Mouse (Mus musculus) liver (tissue): ENCODE measurements around the gene Itgb4.

ENCODE experiments used
- DNase-seq: peaks from one replicate; pipeline ENCODE4 v3.0.0-alpha.2; 2020; ENCODE audit warnings: mixed read lengths

Gene Itgb4

DNA sequence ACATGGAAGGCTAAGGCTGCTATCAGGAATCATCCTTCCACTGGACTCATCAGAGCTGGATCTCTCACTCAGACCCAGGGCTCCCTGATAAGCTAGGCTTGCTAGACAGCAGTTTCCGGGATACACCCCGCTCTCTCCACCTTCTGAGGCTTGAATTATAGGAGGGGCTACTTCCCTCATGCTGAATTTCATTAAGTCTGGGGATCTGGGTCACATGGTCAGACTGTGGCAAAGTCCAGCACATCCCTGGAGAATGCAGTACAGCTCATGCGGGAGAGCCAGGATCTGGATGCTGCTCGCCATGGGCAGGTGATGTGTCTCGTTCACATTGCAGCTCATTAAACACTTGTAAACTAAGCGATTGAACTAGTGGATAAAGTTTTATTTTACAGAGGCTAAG, 3.5 kb upstream of the Itgb4 start:
- no peak for DNase-seq

DNA sequence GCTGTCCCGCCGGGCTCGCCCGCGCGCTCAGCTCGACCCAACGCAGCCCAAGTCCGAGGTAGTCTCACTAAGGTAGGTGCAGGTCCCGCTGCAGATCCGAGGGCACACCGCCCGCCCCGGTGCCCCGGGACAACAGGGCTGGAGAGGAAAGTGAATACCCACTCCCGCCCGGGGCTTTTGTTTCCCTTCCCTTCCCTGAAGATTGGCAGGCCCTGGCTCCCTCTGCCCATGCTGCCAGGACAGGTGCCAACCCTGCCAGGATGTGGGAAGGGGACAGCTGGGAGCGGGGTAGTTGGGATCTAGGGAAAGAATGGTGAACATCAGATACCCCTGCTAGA, 543 bp downstream of the Itgb4 start:
- DNase-seq = no peak

DNA sequence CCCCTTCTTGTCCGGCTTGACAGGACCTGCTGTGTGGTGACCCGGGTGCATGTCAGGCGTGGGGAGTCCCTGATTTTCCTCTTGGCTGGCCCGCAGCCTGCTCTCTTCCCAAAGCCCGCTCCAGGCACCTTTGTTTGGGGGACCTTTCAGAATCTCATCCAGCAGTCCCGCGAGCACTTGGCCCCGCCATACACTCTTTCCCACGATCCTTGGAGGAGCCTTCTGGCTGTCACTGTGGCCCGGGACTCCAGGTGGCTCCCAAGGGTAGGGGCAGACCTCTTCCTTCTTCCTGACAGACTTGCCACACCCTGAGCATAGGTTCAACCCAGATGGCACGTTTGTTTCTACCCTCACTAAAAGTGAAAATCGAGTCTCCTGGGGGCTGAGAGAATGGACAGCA, 1.0 kb downstream of the Itgb4 start:
- no peak for DNase-seq

DNA sequence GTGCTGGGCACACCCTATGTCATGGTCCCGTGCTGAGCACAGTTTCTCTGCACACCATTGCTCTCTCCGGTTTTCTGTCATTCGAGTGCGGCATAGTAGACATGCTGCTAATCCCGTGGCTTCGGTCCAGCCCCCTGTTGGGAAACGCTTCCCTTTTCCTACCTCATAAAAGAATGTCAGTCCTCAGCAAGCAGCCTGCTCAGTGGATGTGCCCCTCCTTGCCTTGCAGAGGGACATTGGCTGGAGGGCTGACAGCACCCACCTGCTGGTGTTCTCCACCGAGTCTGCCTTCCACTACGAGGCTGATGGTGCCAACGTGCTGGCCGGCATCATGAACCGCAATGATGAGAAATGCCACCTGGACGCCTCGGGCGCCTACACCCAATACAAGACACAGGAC, 8.0 kb downstream of the Itgb4 start:
- DNase-seq = no peak

DNA sequence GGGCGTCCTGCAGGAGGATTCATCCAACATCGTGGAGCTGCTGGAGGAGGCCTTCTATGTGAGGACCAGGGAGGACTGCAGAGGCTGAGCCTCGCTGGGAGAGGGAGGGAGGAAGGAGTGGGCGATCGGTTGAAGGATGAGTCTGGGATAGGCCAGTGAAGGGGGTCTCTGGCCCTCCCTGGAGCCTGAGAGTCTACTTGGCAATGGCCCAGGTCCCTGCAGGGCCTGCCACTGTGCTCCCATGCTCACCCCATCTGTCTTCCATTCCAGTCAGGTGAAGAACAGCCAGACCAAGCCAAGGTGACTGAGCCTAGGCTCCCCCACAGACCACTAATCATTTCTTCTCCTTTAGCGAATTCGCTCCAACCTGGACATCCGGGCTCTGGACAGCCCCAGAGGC, 8.8 kb downstream of the Itgb4 start:
- DNase-seq = no peak

DNA sequence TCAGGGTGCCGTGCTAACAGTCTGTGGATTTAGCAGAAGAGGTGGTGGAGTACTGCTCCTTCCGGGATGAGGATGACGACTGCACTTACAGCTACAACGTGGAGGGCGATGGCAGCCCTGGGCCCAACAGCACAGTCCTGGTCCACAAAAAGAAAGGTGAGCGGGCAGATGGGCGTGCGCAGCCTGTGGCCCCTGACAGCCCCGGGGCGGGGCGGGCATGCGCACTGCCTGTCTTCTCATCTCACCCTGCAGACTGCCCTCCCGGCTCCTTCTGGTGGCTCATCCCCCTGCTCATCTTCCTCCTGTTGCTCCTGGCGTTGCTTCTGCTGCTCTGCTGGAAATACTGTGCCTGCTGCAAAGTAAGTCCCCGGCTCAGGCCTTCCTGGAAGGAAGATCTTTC, 15.2 kb downstream of the Itgb4 start:
- DNase-seq = peak; percentile 30

DNA sequence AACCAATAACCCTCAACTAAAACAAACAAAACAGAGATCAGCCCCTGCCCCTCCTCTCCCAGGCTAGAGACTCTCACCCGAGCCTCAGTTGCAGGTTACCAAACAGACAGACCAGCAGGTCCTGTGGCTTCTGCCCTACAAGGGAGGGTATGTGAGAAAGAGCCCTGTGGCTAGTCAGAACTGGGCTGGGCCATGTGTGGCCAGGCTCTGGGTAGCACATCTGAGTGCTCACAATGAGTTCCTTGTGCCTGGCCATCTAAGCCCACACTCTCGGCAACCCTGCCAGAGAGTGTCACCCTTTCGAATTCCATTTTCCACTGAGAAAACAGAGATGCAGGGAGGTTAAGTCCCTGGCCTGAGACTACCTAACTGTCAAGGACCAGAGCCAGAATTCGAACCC, 17.6 kb downstream of the Itgb4 start:
- DNase-seq = no peak

DNA sequence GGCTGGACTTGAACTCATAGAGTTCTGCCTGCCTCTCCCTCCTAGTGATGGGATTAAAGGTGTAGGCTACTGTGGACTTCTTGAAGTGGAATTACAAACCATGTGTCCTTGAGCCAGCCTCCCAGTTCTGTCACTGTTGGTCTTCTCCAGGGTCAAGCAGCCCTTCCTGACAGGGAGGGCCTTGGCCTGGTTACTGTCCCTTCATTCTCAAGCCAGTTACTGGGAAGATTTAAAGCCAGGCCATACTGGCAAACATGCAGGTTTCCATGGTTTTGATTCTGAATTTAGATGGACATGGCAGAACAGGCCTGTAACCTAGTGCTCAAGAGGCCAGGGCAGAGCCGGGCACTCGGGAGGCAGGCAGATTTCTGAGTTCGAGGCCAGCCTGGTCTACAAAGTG, 20.7 kb downstream of the Itgb4 start:
- DNase-seq = no peak

DNA sequence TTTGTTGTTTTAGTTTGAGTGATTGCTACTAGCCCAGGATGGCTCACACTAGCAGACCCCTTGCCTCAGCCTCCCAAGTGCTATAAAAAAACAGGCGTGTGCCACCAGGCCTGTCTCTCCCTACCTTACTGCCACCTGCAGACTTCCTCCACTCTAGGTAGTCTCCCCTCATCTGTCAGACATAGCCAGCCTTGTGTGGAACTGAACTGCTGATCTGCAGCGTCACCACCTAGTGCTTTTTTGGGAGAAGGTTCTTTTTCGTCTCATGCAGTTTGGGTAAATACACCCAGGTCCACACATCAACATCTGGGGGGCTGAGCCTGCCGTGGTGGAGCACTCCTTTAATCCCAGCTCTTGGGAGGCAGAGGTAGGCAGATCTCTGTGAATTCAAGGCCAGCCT, 22.5 kb downstream of the Itgb4 start:
- no peak for DNase-seq

DNA sequence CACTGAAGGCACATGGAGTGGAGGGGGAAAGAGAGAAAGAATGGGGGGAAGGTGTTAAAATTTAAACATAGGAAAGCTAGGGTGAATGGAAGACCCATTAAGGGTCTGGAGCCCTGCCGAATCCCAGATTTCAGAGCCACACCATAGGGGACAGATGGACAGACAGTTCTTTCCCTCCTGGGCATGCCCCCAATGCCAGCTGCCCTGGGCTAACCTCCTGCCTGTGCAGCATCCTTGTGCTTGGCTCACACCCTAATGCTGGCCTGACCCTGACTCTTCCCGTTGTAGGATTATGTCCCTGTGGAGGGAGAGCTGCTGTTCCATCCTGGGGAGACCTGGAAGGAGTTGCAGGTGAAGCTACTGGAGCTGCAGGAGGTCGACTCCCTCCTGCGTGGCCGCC, 23.2 kb downstream of the Itgb4 start:
- DNase-seq = no peak

DNA sequence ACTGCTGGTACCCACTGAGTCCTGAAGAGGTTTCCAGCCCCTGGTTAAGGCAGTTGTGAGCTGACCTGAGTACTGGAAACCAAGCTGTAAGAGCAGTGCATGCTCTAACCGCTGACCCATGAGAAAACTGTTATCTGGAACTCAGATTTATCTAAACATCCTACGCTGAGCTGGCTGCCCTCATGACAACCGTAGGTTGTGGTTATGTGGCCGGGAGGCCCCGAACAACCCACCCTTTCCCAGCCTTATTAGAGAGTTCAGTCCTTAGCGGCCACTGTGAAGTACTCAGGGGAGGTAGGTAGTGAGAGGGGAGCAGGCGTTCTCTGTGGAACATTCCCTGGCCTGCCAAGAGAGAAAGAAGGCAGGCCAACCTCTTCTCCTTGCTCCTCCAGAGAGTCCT, 24.5 kb downstream of the Itgb4 start:
- DNase-seq = no peak

DNA sequence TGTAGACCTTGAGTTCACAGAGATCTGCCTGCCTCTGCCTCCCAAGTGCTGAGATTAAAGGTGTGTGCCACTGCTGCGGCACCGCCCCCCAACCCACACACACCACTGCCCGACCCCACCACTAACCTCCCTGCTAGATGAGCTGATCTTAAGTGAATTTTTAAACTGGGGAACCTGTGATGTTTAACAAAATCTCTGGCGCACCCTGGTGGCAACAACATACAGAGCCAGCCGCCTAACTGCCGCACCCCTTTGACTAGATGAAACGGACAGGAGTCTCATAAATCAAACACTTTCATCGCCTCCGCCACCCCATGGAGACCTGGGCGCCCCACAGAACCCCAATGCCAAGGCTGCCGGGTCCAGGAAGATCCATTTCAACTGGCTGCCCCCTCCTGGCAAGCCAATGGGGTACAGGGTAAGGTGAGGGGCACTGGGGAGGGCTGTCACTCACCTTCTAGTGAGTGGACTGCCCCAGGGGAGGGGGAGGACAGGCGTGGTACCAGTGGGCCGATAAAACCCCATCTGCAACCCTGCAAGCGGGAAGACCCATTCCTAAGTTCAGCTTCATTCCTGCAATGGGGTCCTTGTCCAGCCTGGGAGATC, 25.1 kb downstream of the Itgb4 start:
- DNase-seq = peak; percentile 79

DNA sequence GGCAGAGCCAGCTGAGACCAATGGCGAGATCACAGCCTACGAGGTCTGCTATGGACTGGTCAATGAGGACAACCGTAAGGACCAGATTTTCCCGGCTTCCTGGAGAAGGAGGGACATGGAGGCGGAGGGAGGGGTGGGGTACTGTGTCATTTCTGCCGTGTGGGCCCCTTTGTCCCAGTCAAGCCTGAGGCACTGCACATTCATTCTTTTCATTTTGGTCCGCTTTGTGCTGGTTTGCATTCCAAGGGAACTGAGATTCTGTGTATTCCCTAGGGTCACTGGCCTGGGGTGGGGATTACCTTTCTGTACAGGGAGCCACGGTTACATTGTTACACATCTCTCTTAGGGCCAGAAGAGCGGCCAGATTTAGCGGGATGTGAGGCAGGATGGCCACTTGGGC, 26.1 kb downstream of the Itgb4 start:
- DNase-seq = no peak

DNA sequence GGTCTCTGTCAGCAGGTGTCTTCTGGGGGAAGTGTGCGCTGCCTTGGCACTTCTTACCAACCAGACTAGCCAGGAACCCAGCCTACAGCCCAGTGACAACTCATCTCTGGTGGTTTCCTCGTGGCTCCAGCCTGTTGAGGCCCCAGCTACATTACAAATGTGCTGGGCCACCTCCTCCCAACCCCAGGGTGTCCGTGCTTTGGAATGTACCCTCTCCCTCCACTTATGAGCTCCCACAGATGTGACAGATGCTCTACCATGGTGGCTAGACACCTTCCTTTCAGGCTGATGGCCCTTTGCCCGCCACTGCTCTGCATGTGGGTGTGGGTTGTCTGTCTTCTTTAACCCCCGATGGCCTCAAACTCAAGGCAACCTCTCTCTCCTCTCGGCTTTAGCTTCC, 27.2 kb downstream of the Itgb4 start:
- no peak for DNase-seq

DNA sequence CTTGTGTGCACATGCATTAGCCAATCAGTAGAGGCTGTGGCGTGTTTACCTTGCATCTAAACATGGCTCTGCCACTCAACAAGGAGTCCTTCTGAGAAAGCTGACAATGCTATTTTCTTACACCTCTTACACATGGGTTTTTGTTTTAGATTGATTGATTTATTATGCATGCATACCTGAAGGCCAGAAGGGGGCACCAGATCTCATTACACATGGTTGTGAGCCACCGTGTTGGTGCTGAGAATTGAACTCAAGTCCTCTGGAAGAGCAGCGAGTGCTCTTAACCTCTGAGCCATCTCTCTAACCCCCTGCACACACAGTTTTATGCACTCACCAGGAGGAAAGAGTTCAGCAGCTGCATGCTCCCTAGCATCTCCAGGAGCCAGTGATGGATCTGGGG, 28.4 kb downstream of the Itgb4 start:
- DNase-seq = no peak

DNA sequence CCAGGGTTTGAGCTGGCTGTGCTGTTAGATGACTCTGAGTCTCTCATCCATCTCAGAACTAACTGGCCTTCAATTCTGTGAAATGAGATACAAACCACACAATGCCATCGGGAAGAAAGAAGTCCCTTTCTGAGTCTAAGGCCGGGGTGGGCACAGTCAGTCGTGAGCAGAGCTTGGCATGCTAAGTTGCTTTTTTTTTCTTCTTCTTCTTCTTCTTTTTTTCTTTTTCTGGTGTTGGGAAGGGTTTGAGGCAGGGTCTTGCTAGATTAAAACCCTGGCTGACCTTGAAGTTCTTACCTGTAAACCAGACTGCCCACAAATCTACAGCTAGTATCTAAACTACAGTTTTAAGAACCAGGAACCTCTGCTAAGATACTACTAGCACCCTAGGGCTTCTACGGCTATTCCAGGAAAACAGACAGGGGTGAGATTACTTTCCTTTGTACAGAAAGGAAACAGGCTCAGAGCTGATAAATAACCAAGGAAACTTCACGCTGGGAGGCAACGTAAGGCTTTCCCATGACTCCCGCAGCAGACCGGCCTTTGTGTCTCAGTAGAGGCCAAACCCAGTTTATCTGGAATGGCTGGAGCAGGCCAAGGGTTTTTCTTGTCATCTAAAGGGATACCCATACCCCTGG, 29.8 kb downstream of the Itgb4 start:
- no peak for DNase-seq

DNA sequence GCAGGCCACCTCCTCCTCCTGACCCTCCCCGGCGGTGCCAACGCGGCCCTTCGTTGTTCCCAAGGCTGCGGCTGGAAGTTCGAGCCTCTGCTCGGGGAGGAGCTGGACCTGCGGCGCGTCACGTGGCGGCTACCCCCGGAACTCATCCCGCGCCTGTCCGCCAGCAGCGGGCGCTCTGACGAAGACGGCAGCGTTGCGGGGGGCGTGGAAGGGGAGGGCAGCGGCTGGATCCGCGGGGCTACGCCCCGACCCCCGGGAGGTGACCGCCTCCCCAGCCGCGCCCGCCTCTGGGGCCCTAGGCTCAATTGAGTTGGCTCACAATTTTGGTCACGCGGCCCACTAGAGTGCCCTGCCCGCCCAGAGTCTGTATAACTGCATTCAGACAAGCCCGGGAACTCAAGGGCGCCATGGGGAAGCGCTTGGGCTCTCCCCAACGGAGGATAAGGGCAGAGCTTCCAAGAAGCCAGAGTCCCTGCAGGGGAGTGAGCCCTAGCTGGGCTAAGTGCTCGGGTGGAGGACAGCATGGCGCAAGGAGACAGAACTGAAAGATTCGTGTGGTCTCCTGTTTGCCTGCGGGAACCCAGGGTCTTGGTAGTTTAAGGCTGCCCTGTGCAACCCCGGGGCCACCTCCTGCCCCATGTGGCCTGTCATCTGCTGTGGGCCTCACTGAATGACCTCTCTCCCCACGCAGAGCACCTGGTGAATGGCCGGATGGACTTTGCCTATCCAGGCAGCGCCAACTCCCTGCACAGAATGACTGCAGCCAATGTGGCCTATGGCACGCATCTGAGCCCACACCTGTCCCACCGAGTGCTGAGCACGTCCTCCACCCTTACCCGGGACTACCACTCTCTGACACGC, 30.6 kb downstream of the Itgb4 start:
- peak; percentile 89 for DNase-seq

DNA sequence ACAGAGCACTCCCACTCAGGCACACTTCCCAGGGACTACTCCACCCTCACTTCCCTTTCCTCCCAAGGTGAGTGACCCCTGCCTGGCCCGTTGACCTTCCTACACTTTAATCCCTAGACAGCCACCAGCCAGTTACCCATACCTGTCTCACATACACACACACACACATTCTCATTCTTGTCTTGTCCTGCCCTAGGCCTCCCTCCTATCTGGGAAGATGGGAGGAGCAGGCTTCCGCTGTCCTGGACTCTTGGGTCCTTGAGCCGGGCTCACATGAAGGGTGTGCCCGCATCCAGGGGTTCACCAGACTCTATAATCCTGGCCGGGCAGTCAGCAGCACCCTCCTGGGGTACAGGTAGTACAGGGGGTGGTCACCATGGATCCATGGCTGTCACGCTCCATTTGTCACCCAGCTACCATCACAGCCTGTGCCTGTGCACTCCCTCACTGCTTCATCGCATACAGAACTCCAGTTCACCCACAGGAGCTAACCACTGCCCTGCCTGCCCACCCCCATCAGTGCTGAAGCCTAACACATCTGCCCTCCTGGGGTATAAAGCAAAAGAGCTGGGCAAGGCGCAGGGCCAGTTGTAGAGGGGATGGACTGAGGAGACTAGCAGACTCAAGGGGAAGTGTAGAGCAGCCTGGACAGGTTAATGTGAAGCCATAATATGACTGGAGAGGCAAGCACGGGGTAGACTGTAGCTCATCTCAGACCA, 31.4 kb downstream of the Itgb4 start:
- no peak for DNase-seq

DNA sequence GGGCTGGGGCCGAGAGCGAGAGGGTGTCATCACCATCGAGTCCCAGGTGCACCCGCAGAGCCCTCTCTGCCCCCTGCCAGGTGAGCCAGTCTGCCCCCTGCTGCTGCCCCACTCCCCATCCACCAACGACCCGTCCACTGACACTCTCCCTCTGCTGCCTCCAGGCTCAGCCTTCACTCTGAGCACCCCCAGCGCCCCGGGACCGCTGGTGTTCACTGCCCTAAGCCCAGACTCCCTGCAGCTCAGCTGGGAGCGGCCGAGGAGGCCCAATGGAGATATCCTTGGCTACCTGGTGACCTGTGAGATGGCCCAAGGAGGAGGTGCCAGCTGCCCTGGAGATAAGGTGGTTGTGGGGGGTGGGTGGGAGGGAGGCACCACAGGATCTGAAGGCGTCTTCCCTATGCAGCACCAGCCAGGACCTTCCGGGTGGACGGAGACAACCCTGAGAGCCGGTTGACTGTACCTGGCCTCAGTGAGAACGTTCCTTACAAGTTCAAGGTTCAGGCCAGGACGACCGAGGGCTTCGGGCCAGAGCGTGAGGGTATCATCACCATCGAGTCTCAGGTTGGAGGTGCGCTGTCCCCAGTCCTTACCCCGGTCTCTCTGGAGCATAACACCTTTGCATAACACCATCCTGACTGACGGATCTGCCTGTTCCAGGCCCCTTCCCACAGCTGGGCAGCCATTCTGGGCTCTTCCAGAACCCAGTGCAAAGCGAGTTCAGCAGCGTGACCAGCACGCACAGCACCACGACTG, 32.8 kb downstream of the Itgb4 start:
- no peak for DNase-seq

DNA sequence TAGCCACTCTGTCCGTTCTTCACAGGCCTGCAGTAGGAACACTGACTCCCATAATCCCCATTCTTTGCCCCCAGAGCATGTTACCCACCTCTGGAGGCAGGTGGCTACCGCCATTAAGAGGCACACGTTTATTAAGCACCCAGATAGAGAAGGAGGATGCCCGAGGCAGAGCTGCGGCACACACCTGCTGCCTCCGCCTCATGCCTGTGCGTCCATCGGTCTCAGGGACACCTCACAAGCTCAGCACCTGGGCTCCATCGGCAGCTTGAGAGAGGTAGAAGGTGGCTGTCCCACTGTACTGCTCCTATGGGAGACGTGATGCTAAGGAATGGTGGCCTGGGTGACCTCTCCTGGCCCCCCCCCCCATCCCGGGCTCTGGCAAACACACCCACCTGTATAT, 33.9 kb downstream of the Itgb4 start:
- no peak for DNase-seq

DNA sequence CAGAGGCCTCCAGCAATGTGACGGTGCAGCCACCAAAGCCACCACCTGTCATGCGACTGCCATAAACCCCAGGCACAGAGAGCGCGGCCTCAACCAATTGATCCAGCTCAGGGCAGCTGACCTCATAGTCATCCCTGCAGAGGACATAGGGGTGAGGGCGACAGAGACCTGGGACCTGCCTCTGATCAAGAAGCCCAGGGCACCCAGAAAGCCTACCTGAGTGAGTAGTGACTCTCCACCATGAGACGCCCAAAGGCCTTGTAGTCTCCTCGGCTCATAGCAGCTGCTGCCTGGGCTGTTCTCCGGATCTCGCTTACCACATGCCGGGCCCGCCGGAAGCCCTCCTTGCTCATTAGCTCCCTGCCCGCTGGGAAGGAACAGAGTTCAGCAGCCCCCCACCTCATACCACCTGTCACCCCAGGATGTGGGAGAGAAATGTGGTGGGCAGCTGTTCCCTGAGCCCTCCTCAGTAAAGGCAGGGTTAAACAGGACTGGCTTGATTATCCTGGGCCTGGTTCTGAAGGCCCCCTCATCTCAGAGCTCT, 34.4 kb downstream of the Itgb4 start:
- DNase-seq = no peak

DNA sequence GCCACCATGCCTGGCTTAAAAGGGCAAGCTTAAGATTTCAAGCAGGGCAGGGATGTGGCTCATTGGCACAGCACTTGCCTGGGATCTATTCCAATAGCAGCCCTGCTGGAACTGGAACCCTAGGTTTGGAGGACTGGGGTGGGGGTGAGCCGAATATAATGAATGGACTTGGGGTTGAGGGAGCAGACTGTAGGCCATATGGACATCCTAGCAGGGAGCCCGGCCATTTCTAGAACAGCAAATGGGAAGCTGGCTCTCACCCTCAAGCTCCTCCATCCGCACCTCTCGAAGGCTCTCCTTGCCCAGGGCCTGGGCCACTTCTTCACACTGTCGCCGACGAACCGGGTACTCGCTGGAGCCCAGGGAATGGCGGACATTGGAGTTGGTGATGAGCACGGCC, 35.2 kb downstream of the Itgb4 start:
- no peak for DNase-seq

DNA sequence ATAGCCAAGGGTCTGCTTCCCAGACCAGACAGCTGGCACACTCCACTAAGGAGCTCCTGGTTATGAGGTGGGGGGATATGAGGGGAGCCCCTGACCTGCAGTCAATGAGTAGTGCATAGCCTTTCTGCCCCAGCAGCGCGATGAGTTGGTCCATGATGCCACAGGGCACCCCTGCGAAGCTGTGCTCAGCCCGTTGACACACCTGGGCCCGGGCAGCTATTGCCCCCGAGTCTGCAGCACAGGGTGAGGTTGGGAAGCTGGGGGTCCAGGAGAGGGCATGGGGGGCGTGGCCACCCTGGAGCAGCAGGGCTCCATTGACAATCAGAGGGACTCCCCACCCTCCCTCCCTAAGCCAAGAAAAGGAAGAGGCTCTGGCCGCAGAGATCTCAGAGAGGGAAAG, 35.6 kb downstream of the Itgb4 start:
- no peak for DNase-seq
